Mouse (Mus musculus) heart, postnatal 0 days (tissue): ENCODE measurements around the gene Snrpc.

Source experiments
- CTCF ChIP-seq: IDR thresholded peaks from 2 replicates; pipeline ENCODE4 v1.5.1; 2016; ENCODE audit warnings: antibody characterized with exemption, control low read depth, low read depth
- EP300 ChIP-seq: IDR thresholded peaks from 2 replicates; pipeline ENCODE4 v1.6.1; 2016; ENCODE audit warnings: antibody characterized with exemption, low read depth

- TF ChIP-seq EP300: no peak
- no peak for TF ChIP-seq CTCF
These were observed 13.1 kb downstream of the Snrpc start for GRCm38 (mm10) chr17:27851076-27851475.
